Comparison of ENCODE assay signal across 8 mouse cellular contexts in genomic region chr7:107738726-107739125, GRCm38 (mm10). TPM values are rescaled to one million over a fixed set of nuclear protein-coding genes. Genes with fewer than 3 reads are reported as not detected.
DNase-seq lines count a peak whose midpoint lies in the region; ATAC-seq and TF ChIP-seq lines count a peak whose summit lies in the region.

No protein-coding gene starts in this region.

- WGBS in heart, postnatal 0 days: 29% methylated on average over 2 of the region's 2 CpGs
- 32% methylated on average over 2 of the region's 2 CpGs for WGBS in heart, embryonic 10.5 days
- WGBS in neural tube, embryonic 15.5 days: 44% methylated on average over 2 of the region's 2 CpGs
- WGBS in lung, adult 2 months: 37% methylated on average over 2 of the region's 2 CpGs

- no peaks in the 10 kb centered on the region for H3K9me3 ChIP-seq in heart, postnatal 0 days (replicated peaks; ENCODE audit: control insufficient read depth, low read length)
- H3K9me3 ChIP-seq in heart, embryonic 10.5 days: no peaks in the 10 kb centered on the region
- H3K9me3 ChIP-seq in neural tube, embryonic 15.5 days (replicated peaks): no peaks in the 10 kb centered on the region

- H3K4me1 ChIP-seq in heart, postnatal 0 days (ENCODE audit: control insufficient read depth, insufficient read depth): no peaks in the 10 kb centered on the region
- H3K4me1 ChIP-seq in heart, embryonic 10.5 days: no peaks in the 10 kb centered on the region
- H3K4me1 ChIP-seq in neural tube, embryonic 15.5 days: no peaks in the 10 kb centered on the region
- no peaks in the 10 kb centered on the region for H3K4me1 ChIP-seq in lung, adult 2 months (ENCODE audit: control insufficient read depth, insufficient read depth, low read length)

- TF ChIP-seq CTCF in heart, postnatal 0 days (IDR thresholded peaks at IDR 0.05; ENCODE audit: low read depth): peak; percentile 47
- TF ChIP-seq CTCF in lung, adult 2 months (IDR thresholded peaks at IDR 0.05; ENCODE audit: insufficient read depth, low read length): no peak

- no peak overlapping the region for H3K27ac ChIP-seq in heart, postnatal 0 days (ENCODE audit: low read depth)
- no peak overlapping the region for H3K27ac ChIP-seq in heart, embryonic 10.5 days
- H3K27ac ChIP-seq in neural tube, embryonic 15.5 days (replicated peaks): no peak overlapping the region

- DNase-seq in heart, postnatal 0 days (ENCODE audit: low spot score): peak; percentile 22
- no peak for DNase-seq in heart, embryonic 10.5 days (ENCODE audit: low spot score)
- DNase-seq in neural tube, embryonic 10.5 days (ENCODE audit: extremely low spot score, low spot score): peak; percentile 31
- peak; percentile 48 for DNase-seq in left cerebral cortex, postnatal 4 days
- DNase-seq in thymus, postnatal 36 days: peak; percentile 22 to 36
- DNase-seq in urinary bladder, postnatal 25 days (ENCODE audit: low spot score): no peak
- no peak for DNase-seq in lung, adult 2 months

- H3K9ac ChIP-seq in heart, postnatal 0 days (replicated peaks; ENCODE audit: low read depth, low read length): no peak overlapping the region
- no peak overlapping the region for H3K9ac ChIP-seq in neural tube, embryonic 15.5 days (replicated peaks)

- H3K27me3 ChIP-seq in heart, postnatal 0 days (ENCODE audit: control insufficient read depth, insufficient read depth, low read length): no peaks in the 10 kb centered on the region
- H3K27me3 ChIP-seq in heart, embryonic 10.5 days (ENCODE audit: insufficient read depth, poor library complexity, severe bottlenecking): no peaks in the 10 kb centered on the region
- H3K27me3 ChIP-seq in neural tube, embryonic 15.5 days (replicated peaks): no peaks in the 10 kb centered on the region

- no peak for ATAC-seq in heart, postnatal 0 days (ENCODE audit: insufficient read depth, low read depth)
- ATAC-seq in neural tube, embryonic 15.5 days (ENCODE audit: low FRiP score): no peak

- no peak overlapping the region for H3K4me2 ChIP-seq in heart, postnatal 0 days (ENCODE audit: low read depth, low read length)
- H3K4me2 ChIP-seq in neural tube, embryonic 15.5 days: no peak overlapping the region

- H3K36me3 ChIP-seq in heart, postnatal 0 days (replicated peaks; ENCODE audit: control insufficient read depth, insufficient read depth, low read length): peaks cover 42% of the 10 kb centered on the region
- peaks cover 26% of the 10 kb centered on the region for H3K36me3 ChIP-seq in heart, embryonic 10.5 days
- H3K36me3 ChIP-seq in neural tube, embryonic 15.5 days: no peaks in the 10 kb centered on the region

- intact Hi-C loops in left cerebral cortex, postnatal 4 days (cut with DNase I): loop anchor here (2.0 kb wide), 1 partner anchor 80 kb away; no protein-coding TSS in a partner anchor

- no peak overlapping the region for H3K4me3 ChIP-seq in heart, postnatal 0 days (ENCODE audit: low read depth, low read length)
- no peak overlapping the region for H3K4me3 ChIP-seq in heart, embryonic 10.5 days
- no peak overlapping the region for H3K4me3 ChIP-seq in neural tube, embryonic 15.5 days (replicated peaks)
- no peak overlapping the region for H3K4me3 ChIP-seq in lung, adult 2 months (replicated peaks; ENCODE audit: extremely low read depth, low read depth, low read length)

- no peak for TF ChIP-seq POLR2A in lung, adult 2 months (IDR thresholded peaks at IDR 0.05; ENCODE audit: borderline replicate concordance, extremely low read depth, low read depth, low read length)

- no peak for TF ChIP-seq EP300 in heart, postnatal 0 days (IDR thresholded peaks at IDR 0.05; ENCODE audit: low read depth)

RNA-seq across cellular contexts. Expression of gene Cyb5r2, which starts 19.1 kb away (rescaled TPM):
- not detected in 2 replicates for total RNA-seq in heart, postnatal 0 days (2014; rRNA removed; ENCODE audit: low replicate concordance)
- 1.0 TPM in 2 replicates for polyA plus RNA-seq in heart, postnatal 0 days (2015; fragmentation: Nextera tagmentation; extraction: Ambion mirVana)
- 1.2 and 1.3 TPM in 2 replicates for polyA plus RNA-seq in heart, embryonic 10.5 days (2016; fragmentation: Nextera tagmentation; extraction: Ambion mirVana)
- polyA plus RNA-seq in neural tube, embryonic 15.5 days (2015; fragmentation: Nextera tagmentation; extraction: Ambion mirVana): 0.09 and 0.26 TPM in 2 replicates
- not detected for total RNA-seq in left cerebral cortex, postnatal 4 days (2021)
- polyA plus RNA-seq in lung, adult 2 months (2012; rRNA removed): not detected in 2 replicates

Comparison
In these comparisons a context has a peak if more than half of its experiments do, and no peak if none do; other contexts are left out.
1. DNase-seq: peak in heart, postnatal 0 days (single experiment), neural tube, embryonic 10.5 days (single experiment), left cerebral cortex, postnatal 4 days (single experiment) and thymus, postnatal 36 days (2 of 2); none in heart, embryonic 10.5 days (single experiment), urinary bladder, postnatal 25 days (single experiment) and lung, adult 2 months (single experiment).